Mouse (Mus musculus) heart, postnatal 0 days (tissue): ENCODE measurements around the gene Gemin2. TPM values are rescaled to one million over a fixed set of nuclear protein-coding genes. Genes with fewer than 3 reads are reported as not detected.

ENCODE experiments used
- ATAC-seq: fragments of 200-750 bp; cut with Nextera tagmentation; 2 replicates; pipeline ENCODE4 v1.8.0; 2017; ENCODE audit warnings: low read depth, moderate number of reproducible peaks, moderate library complexity; ENCODE audit not compliant: insufficient read depth
- DNase-seq: peaks from one replicate; pipeline ENCODE4 v3.0.0-alpha.2; 2016; ENCODE audit warnings: low spot score
- H3K27ac ChIP-seq: fragments of 300-500 bp; sonication (generic); 2 replicates; pipeline ENCODE4 v1.5.1; 2014; ENCODE audit warnings: low read depth, mild to moderate bottlenecking
- H3K27me3 ChIP-seq: fragments of 300-500 bp; sonication (generic); 2 replicates; pipeline ENCODE4 v1.6.1; 2014; ENCODE audit warnings: low read length, mixed read lengths; ENCODE audit not compliant: control insufficient read depth, insufficient read depth
- H3K36me3 ChIP-seq: fragments of 300-500 bp; sonication (generic); replicated peaks from 2 replicates; pipeline ENCODE4 v1.6.1; 2014; ENCODE audit warnings: low read length, mixed read lengths; ENCODE audit not compliant: control insufficient read depth, insufficient read depth
- H3K4me1 ChIP-seq: fragments of 300-500 bp; sonication (generic); 2 replicates; pipeline ENCODE4 v1.6.1; 2014; ENCODE audit warnings: antibody characterized with exemption; ENCODE audit not compliant: control insufficient read depth, insufficient read depth
- H3K4me2 ChIP-seq: fragments of 300-500 bp; sonication (generic); 2 replicates; pipeline ENCODE4 v1.6.1; 2014; ENCODE audit warnings: low read depth, mild to moderate bottlenecking, low read length, moderate library complexity
- H3K4me3 ChIP-seq: fragments of 300-500 bp; sonication (generic); 2 replicates; pipeline ENCODE4 v1.5.1; 2014; ENCODE audit warnings: low read depth, low read length
- H3K9ac ChIP-seq: fragments of 300-500 bp; sonication (generic); replicated peaks from 2 replicates; pipeline ENCODE4 v1.6.1; 2014; ENCODE audit warnings: low read depth, low read length, mixed read lengths
- H3K9me3 ChIP-seq: fragments of 300-500 bp; sonication (generic); replicated peaks from 2 replicates; pipeline ENCODE4 v1.6.1; 2016; ENCODE audit warnings: low read length; ENCODE audit not compliant: control insufficient read depth
- CTCF ChIP-seq: IDR thresholded peaks from 2 replicates; pipeline ENCODE4 v1.5.1; 2016; ENCODE audit warnings: antibody characterized with exemption, control low read depth, low read depth
- EP300 ChIP-seq: IDR thresholded peaks from 2 replicates; pipeline ENCODE4 v1.6.1; 2016; ENCODE audit warnings: antibody characterized with exemption, low read depth
- WGBS: fragments of 180-500 bp; shearing (Covaris S2); extraction: QIAGEN DNeasy Blood & Tissue Kit; methylation state at CpG from one replicate; pipeline ENCODE4 v1.1.7; 2014; 5-methylcytosine and 5-hydroxymethylcytosine counted together
- polyA plus RNA-seq: library from polyadenylated mRNA; unstranded; fragments of >200 nt; fragmentation: Nextera tagmentation; extraction: Ambion mirVana; gene quantifications from 2 replicates; pipeline ENCODE4 v1.2.1, GENCODE M21; 2015
- total RNA-seq: library from RNA; depleted of rRNA; stranded (reverse); fragments of >200 nt; gene quantifications from 2 replicates; pipeline ENCODE4 v1.2.3, GENCODE M21; 2014; ENCODE audit warnings: low replicate concordance

Gene Gemin2
- total and polyA plus RNA-seq, 2 experiments from 2014 or later = 3.7 to 16.3 TPM

DNA sequence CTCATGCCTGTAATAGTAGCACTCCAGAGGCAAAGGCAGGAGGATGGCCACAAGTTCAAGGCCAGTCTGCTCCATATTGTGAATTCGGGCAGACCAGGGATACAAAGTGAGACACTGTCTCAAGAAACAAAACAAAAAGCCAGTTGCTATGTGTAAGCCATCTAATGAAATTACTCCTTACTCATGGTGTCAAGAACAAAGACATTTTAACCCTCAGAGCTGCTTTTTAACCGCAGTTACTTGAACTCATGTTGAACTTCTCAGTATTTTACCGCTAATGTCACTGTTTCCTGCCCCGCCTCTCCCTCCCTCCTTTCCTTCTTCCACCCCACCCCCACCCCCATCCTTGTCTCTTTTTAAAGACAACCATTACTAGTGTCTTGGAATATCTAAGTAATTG is 8.1 kb downstream of the Gemin2 start:
- H3K36me3 ChIP-seq = peaks cover 69% of the 10 kb centered on the region
- no peak for TF ChIP-seq EP300
- no peak for TF ChIP-seq CTCF

DNA sequence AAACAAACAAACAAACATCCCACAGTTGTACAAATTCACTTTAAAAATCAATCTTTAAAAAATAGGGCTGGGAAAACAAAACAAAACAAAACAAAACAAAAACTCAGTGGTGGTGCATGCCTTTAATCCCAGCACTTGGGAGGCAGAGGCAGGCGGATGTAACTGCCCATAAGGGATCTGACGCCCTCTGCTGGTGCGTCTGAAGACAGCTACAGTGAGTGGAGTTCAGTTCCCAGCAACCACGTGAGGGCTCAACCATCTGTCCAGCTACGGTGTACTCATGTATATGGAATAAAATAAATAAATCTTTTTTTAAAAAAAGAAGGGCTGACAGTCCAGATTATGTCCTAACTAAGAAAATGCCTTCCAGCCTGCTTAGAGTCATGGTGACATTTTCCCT is 18.9 kb downstream of the Gemin2 start:
- DNase-seq = no peak
- ATAC-seq = no peak
- no peak overlapping the region for H3K9ac ChIP-seq
- H3K4me3 ChIP-seq = no peak overlapping the region
- TF ChIP-seq CTCF (no peak), EP300 (no peak)
- H3K9me3 ChIP-seq = no peaks in the 10 kb centered on the region
- H3K36me3 ChIP-seq = peaks cover 10% of the 10 kb centered on the region
- WGBS = 59% methylated on average over 5 of the region's 5 CpGs
- H3K27me3 ChIP-seq = no peaks in the 10 kb centered on the region
- H3K4me2 ChIP-seq = no peak overlapping the region
- H3K4me1 ChIP-seq = no peaks in the 10 kb centered on the region
- H3K27ac ChIP-seq = no peak overlapping the region

More for the DNA sequence above, 8.1 kb downstream of the Gemin2 start:
- Histone ChIP-seq H3K9ac (no peak overlapping the region), H3K4me3 (no peak overlapping the region), H3K27ac (no peak overlapping the region), H3K27me3 (no peaks in the 10 kb centered on the region), H3K4me1 (no peaks in the 10 kb centered on the region), H3K4me2 (no peak overlapping the region), H3K9me3 (no peaks in the 10 kb centered on the region)
- ATAC-seq (no peak), DNase-seq (no peak)
- 82% methylated on average over 4 of the region's 4 CpGs for WGBS

DNA sequence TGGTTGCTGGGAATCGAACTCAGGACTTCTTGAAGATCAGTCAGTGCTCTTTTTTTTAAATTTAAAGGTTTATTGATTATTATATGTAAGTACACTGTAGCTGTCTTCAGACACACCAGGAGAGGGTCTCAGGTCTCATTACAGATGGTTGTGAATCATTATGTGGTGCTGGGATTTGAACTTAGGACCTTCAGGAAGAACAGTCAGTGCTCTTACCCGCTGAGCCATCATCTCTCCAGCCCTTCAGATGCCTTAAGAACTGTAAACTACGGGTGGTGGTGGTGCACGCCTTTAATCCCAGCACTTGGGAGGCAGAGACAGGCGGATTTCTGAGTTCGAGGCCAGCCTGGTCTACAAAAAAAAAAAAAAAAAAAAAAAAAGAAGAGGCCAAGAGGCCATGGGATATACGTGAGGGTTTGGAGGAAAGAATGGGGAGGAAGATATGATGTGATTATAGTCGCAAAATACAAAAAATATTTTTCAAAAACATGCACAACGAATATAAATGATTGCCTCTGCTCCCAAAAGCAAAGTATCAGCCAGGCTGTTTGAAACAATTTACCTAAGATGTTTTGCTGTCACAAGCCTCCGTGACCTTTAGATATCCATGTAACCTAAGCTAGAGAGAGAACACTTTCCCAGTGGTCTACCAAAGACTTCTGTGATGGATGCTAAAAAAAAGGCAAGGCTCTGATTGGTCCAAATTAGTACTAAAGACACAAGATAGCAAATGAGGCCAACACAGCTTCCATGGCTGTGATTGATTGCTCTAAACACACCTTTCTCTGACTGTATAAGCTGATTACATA is 26.2 kb downstream of the Gemin2 start:
- H3K27me3 ChIP-seq = no peaks in the 10 kb centered on the region
- H3K4me2 ChIP-seq = peak overlapping the region; percentile 46; the same call in 1 of the 2 replicates
- H3K27ac ChIP-seq = 0 out of 2 replicates have a peak overlapping the region, but pooled peaks have one; percentile 91
- peaks cover 17% of the 10 kb centered on the region for H3K36me3 ChIP-seq
- DNase-seq = no peak
- H3K9ac ChIP-seq = peak overlapping the region; percentile 48; the same call in 1 of the 2 replicates
- no peaks in the 10 kb centered on the region for H3K9me3 ChIP-seq
- WGBS = 75% methylated on average over 10 of the region's 10 CpGs
- no peak overlapping the region for H3K4me3 ChIP-seq
- TF ChIP-seq EP300 (no peak), CTCF (no peak)
- H3K4me1 ChIP-seq = peaks cover 3% of the 10 kb centered on the region; the same call in 1 of the 2 replicates
- ATAC-seq = 0 out of 2 replicates have a peak, but pooled peaks have one; percentile 21

DNA sequence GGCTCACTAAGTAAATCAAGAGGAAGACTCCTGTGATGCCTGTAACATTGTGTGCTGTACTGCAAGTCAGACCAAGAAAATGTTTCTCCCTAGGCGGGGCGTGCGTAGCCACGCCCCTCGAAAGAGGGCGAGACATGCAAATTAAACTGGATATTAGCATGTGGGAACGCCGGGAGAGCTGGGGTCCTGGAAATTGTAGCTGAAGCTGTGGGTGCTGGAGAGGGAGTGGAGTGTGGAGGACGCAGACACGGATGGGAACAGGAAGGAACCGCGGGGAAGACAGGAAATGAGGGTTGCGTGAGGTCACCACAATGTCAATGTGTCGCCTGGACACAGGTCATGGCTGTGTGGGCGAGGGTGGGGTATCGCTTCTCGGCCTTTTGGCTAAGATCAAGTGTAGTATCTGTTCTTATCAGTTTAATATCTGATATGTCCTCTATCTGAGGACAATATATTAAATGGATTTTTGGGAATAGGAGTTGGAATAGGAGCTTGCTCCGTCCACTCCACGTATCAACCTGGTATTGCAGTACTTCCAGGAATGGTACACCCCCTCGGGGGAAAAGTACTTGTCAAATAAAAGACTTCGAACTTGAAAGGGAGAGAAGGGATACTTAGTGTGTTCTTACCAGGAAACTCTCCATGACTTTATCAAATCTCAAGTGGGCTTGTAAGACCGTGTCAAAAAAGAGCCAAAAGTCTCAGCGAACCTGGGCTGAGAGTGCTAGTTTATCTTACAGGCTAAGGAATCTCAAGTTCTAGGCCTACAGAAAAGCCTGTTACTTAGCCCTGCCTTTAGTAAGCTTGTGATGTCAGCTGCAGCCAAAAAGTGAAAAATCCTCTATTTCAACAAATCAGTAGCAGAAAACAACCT is 27.0 kb downstream of the Gemin2 start:
- ATAC-seq (peak; percentile 90), DNase-seq (peak; percentile 53)
- no peak for TF ChIP-seq CTCF
- peak; percentile 17; the same call in 1 of the 2 replicates for TF ChIP-seq EP300
- Histone ChIP-seq H3K4me2 (peak overlapping the region; percentile 46; the same call in 1 of the 2 replicates), H3K9ac (peak overlapping the region; percentile 48), H3K4me3 (peak overlapping the region; percentile 17; the same call in 1 of the 2 replicates), H3K4me1 (peaks cover 3% of the 10 kb centered on the region; the same call in 1 of the 2 replicates), H3K36me3 (peaks cover 23% of the 10 kb centered on the region), H3K27me3 (no peaks in the 10 kb centered on the region), H3K9me3 (no peaks in the 10 kb centered on the region), H3K27ac (peak overlapping the region; percentile 91)
- 6% methylated on average over 23 of the region's 23 CpGs for WGBS

DNA sequence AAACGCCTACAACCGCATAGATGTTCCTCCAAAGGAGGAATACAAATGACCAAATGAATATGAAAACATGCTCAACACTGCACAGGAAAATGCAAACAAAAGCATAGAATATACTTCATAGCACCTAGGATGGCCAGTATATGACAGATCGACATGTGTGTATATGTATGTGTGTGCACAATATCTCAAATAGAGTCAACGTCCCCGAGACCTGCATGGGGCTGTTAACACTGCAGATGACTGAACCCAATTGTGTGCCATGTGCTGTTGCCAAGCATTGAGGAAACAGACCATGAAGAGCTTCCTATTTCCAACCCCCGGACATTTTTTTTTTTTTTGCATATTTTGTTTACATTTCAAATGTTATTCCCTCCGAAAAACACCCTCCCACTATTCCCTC is 27.7 kb downstream of the Gemin2 start:
- Histone ChIP-seq H3K27me3 (no peaks in the 10 kb centered on the region), H3K4me3 (no peak overlapping the region), H3K36me3 (peaks cover 29% of the 10 kb centered on the region), H3K4me1 (peaks cover 3% of the 10 kb centered on the region; the same call in 1 of the 2 replicates), H3K9ac (no peak overlapping the region), H3K9me3 (no peaks in the 10 kb centered on the region), H3K27ac (peak overlapping the region; percentile 91), H3K4me2 (no peak overlapping the region)
- DNase-seq = no peak
- 34% methylated on average over 7 of the region's 7 CpGs for WGBS
- no peak for ATAC-seq
- TF ChIP-seq CTCF = no peak
- TF ChIP-seq EP300 = no peak
